In genomic region chr10:23672296-23672695, GRCm38 (mm10) we compare ENCODE assay signal across 25 mouse cellular contexts.
DNase-seq lines count a peak whose midpoint lies in the region; ATAC-seq and TF ChIP-seq lines count a peak whose summit lies in the region.
"Had no signal": no experiment of that assay in that cellular context is flagged by ENCODE, and none has a peak within 500 bp of the region (broad histone marks: within the 10 kb centered on the region; RNA-seq: fewer than 3 reads in every experiment).

No protein-coding gene starts in this region.

- peaks cover 6% of the 10 kb centered on the region for H3K4me1 ChIP-seq in midbrain, embryonic 11.5 days (ENCODE audit: control insufficient read depth, insufficient read depth, low read length)
- peaks cover 11% of the 10 kb centered on the region; the same call in 1 of the 2 replicates for H3K4me1 ChIP-seq in midbrain, embryonic 14.5 days (ENCODE audit: control insufficient read depth, insufficient read depth, low read length)
- H3K4me1 ChIP-seq in embryonic facial prominence, embryonic 10.5 days: peaks cover 50% of the 10 kb centered on the region
- H3K4me1 ChIP-seq in lung, postnatal 0 days (ENCODE audit: insufficient read depth, low read depth, low read length): no peaks in the 10 kb centered on the region
- H3K4me1 ChIP-seq: heart, embryonic 10.5 days; intestine, embryonic 15.5 days had no signal

- no peaks in the 10 kb centered on the region for H3K9me3 ChIP-seq in midbrain, embryonic 11.5 days (ENCODE audit: control insufficient read depth, low read length)
- H3K9me3 ChIP-seq in midbrain, embryonic 14.5 days (ENCODE audit: control insufficient read depth, low read length): no peaks in the 10 kb centered on the region
- H3K9me3 ChIP-seq in embryonic facial prominence, embryonic 10.5 days: no peaks in the 10 kb centered on the region
- no peaks in the 10 kb centered on the region for H3K9me3 ChIP-seq in lung, postnatal 0 days (ENCODE audit: low read length)
- H3K9me3 ChIP-seq: embryonic facial prominence, embryonic 15.5 days; forebrain, embryonic 13.5 days; heart, embryonic 10.5 days; heart, embryonic 13.5 days; intestine, embryonic 15.5 days had no signal

- no peaks in the 10 kb centered on the region for H3K27me3 ChIP-seq in midbrain, embryonic 11.5 days (ENCODE audit: control insufficient read depth, insufficient read depth, low read length)
- H3K27me3 ChIP-seq in midbrain, embryonic 14.5 days (ENCODE audit: control insufficient read depth, insufficient read depth, low read length): no peaks in the 10 kb centered on the region
- no peaks in the 10 kb centered on the region for H3K27me3 ChIP-seq in embryonic facial prominence, embryonic 10.5 days (replicated peaks; ENCODE audit: low read depth, poor library complexity, severe bottlenecking)
- H3K27me3 ChIP-seq in lung, postnatal 0 days (replicated peaks; ENCODE audit: insufficient read depth, low read length): no peaks in the 10 kb centered on the region
- H3K27me3 ChIP-seq: embryonic facial prominence, embryonic 15.5 days; forebrain, embryonic 13.5 days; heart, embryonic 13.5 days; intestine, embryonic 15.5 days had no signal

- no peak overlapping the region for H3K27ac ChIP-seq in midbrain, embryonic 11.5 days (ENCODE audit: low read depth, low read length)
- no peak overlapping the region for H3K27ac ChIP-seq in midbrain, embryonic 14.5 days (replicated peaks; ENCODE audit: low read depth, low read length)
- H3K27ac ChIP-seq in embryonic facial prominence, embryonic 10.5 days (replicated peaks): no peak overlapping the region
- no peak overlapping the region for H3K27ac ChIP-seq in lung, postnatal 0 days (ENCODE audit: low read length)
- H3K27ac ChIP-seq: embryonic facial prominence, embryonic 15.5 days; forebrain, embryonic 13.5 days; gastrocnemius, adult 2 months; heart, embryonic 10.5 days; heart, embryonic 13.5 days; hindbrain, embryonic 14.5 days; intestine, embryonic 15.5 days had no signal

- no peak for TF ChIP-seq EP300 in lung, postnatal 0 days (IDR thresholded peaks at IDR 0.05)

- no peak for ATAC-seq in midbrain, embryonic 11.5 days (ENCODE audit: low FRiP score)
- no peak for ATAC-seq in midbrain, embryonic 14.5 days (ENCODE audit: low FRiP score, low TSS enrichment)
- no peak for ATAC-seq in lung, postnatal 0 days
- ATAC-seq: CD4-positive, CD25-positive, alpha-beta regulatory T cell, adult 4 months; forebrain, embryonic 13.5 days; forebrain, embryonic 16.5 days; intestine, embryonic 15.5 days had no signal

- no peaks in the 10 kb centered on the region for H3K36me3 ChIP-seq in midbrain, embryonic 11.5 days (ENCODE audit: control insufficient read depth, insufficient read depth, low read length)
- no peaks in the 10 kb centered on the region for H3K36me3 ChIP-seq in midbrain, embryonic 14.5 days (ENCODE audit: control insufficient read depth, insufficient read depth, low read length)
- H3K36me3 ChIP-seq in embryonic facial prominence, embryonic 10.5 days (replicated peaks): no peaks in the 10 kb centered on the region
- no peaks in the 10 kb centered on the region for H3K36me3 ChIP-seq in lung, postnatal 0 days (ENCODE audit: insufficient read depth, low read length)
- H3K36me3 ChIP-seq: embryonic facial prominence, embryonic 15.5 days; heart, embryonic 10.5 days; heart, embryonic 13.5 days; intestine, embryonic 15.5 days had no signal

- no peak overlapping the region for H3K4me2 ChIP-seq in midbrain, embryonic 11.5 days
- H3K4me2 ChIP-seq in midbrain, embryonic 14.5 days (ENCODE audit: low read length): no peak overlapping the region
- no peak overlapping the region for H3K4me2 ChIP-seq in lung, postnatal 0 days (replicated peaks; ENCODE audit: low read depth, low read length)
- H3K4me2 ChIP-seq: embryonic facial prominence, embryonic 15.5 days; forebrain, embryonic 13.5 days; heart, embryonic 13.5 days; hindbrain, embryonic 14.5 days; intestine, embryonic 15.5 days had no signal

- no peak overlapping the region for H3K9ac ChIP-seq in midbrain, embryonic 11.5 days (ENCODE audit: low read length)
- H3K9ac ChIP-seq in midbrain, embryonic 14.5 days (replicated peaks; ENCODE audit: low read length): no peak overlapping the region
- no peak overlapping the region for H3K9ac ChIP-seq in lung, postnatal 0 days (replicated peaks; ENCODE audit: low read depth)
- H3K9ac ChIP-seq: embryonic facial prominence, embryonic 15.5 days; forebrain, embryonic 13.5 days; heart, embryonic 13.5 days; hindbrain, embryonic 14.5 days; intestine, embryonic 15.5 days had no signal

- H3K4me3 ChIP-seq in midbrain, embryonic 11.5 days (ENCODE audit: low read depth, low read length): no peak overlapping the region
- no peak overlapping the region for H3K4me3 ChIP-seq in midbrain, embryonic 14.5 days (replicated peaks; ENCODE audit: low read depth, low read length)
- no peak overlapping the region for H3K4me3 ChIP-seq in embryonic facial prominence, embryonic 10.5 days
- H3K4me3 ChIP-seq in lung, postnatal 0 days (ENCODE audit: low read depth, low read length): no peak overlapping the region
- H3K4me3 ChIP-seq: embryonic facial prominence, embryonic 15.5 days; forebrain, embryonic 13.5 days; gastrocnemius, adult 2 months; heart, embryonic 10.5 days; heart, embryonic 13.5 days; intestine, embryonic 15.5 days had no signal

- no peak for TF ChIP-seq CTCF in lung, postnatal 0 days (IDR thresholded peaks at IDR 0.05)

- 83% methylated on average over 4 of the region's 4 CpGs for WGBS in midbrain, embryonic 11.5 days
- WGBS in midbrain, embryonic 14.5 days: 88% methylated on average over 4 of the region's 4 CpGs
- WGBS in embryonic facial prominence, embryonic 10.5 days: 48% methylated on average over 4 of the region's 4 CpGs
- WGBS in lung, postnatal 0 days: 76% methylated on average over 4 of the region's 4 CpGs

- DNase-seq in midbrain, embryonic 11.5 days (ENCODE audit: low spot score, missing footprints): peak; percentile 47
- no peak for DNase-seq in midbrain, embryonic 14.5 days
- peak; percentile 19 for DNase-seq in embryonic facial prominence, embryonic 10.5 days (ENCODE audit: low spot score)
- DNase-seq in forelimb bud, embryonic 11.5 days (ENCODE audit: low read depth, low spot score): peak; percentile 27
- DNase-seq in lung, postnatal 0 days (ENCODE audit: low spot score): no peak
- DNase-seq in layer of hippocampus, postnatal 25 days (ENCODE audit: extremely low spot score in 1 of 2, low spot score in 1 of 2): no peak
- DNase-seq: adrenal gland, adult 2 months; adrenal gland, postnatal 14 days; cerebellum, adult 11-12 months; cerebellum, adult 8-10 months; gastrocnemius, adult 2 months; gastrocnemius, postnatal 14 days; heart, adult 18-20 months; heart, postnatal 14 days; heart, postnatal 4 days; kidney, adult 11 months; kidney, adult 8-10 months had no signal

Comparison
In these comparisons a context has a peak if more than half of its experiments do, and no peak if none do; other contexts are left out.
1. DNase-seq: peak in midbrain, embryonic 11.5 days (single experiment), embryonic facial prominence, embryonic 10.5 days (single experiment) and forelimb bud, embryonic 11.5 days (single experiment); none in midbrain, embryonic 14.5 days (single experiment), lung, postnatal 0 days (single experiment) and layer of hippocampus, postnatal 25 days (0 of 2).